Mouse (Mus musculus): ENCODE results near the gene Shisa4. TPM values are rescaled to one million over a fixed set of nuclear protein-coding genes. Genes with fewer than 3 reads are reported as not detected.

Shisa4 gene
- polyA plus RNA-seq, 1 experiment, result 147 TPM

GRCm38 (mm10) chr1:135373171-135373677 is 1.8 kb downstream of the Shisa4 start:
- peaks cover 18% of the 10 kb centered on the region for H3K4me1 ChIP-seq (ENCODE audit: control insufficient read depth, insufficient read depth, low read length)
- H3K4me3 ChIP-seq (replicated peaks; ENCODE audit: insufficient read depth, low read depth, low read length), result peak overlapping the region; percentile 32
- peak in 1 of 2 experiments; percentile 19 for DNase-seq
- H3K27ac ChIP-seq (ENCODE audit: insufficient read depth, low read length), result no peak overlapping the region
- no peak for TF ChIP-seq CTCF (IDR thresholded peaks at IDR 0.05; ENCODE audit: borderline replicate concordance, insufficient read depth, low read depth, low read length)
- no peak for TF ChIP-seq POLR2A (IDR thresholded peaks at IDR 0.05; ENCODE audit: borderline replicate concordance, insufficient read depth, low read length)
- H3K27me3 ChIP-seq (ENCODE audit: control insufficient read depth, insufficient read depth, low read length), result no peaks in the 10 kb centered on the region
- WGBS, result 40% methylated on average over 4 of the region's 4 CpGs

GRCm38 (mm10) chr1:135369415-135369814 is 5.6 kb downstream of the Shisa4 start:
- WGBS, result 86% methylated on average over 5 of the region's 5 CpGs
- Histone ChIP-seq H3K27ac (ENCODE audit: insufficient read depth, low read length) (no peak overlapping the region), H3K4me1 (ENCODE audit: control insufficient read depth, insufficient read depth, low read length) (peaks cover 11% of the 10 kb centered on the region), H3K27me3 (ENCODE audit: control insufficient read depth, insufficient read depth, low read length) (no peaks in the 10 kb centered on the region), H3K4me3 (replicated peaks; ENCODE audit: insufficient read depth, low read depth, low read length) (no peak overlapping the region)
- DNase-seq, result no peak
- TF ChIP-seq CTCF (IDR thresholded peaks at IDR 0.05; ENCODE audit: borderline replicate concordance, insufficient read depth, low read depth, low read length), result no peak
- TF ChIP-seq POLR2A (IDR thresholded peaks at IDR 0.05; ENCODE audit: borderline replicate concordance, insufficient read depth, low read length), result no peak

GRCm38 (mm10) chr1:135368982-135369381 is 6.1 kb downstream of the Shisa4 start:
- no peaks in the 10 kb centered on the region for H3K27me3 ChIP-seq (ENCODE audit: control insufficient read depth, insufficient read depth, low read length)
- peak overlapping the region; percentile 71 for H3K4me3 ChIP-seq (replicated peaks; ENCODE audit: insufficient read depth, low read depth, low read length)
- H3K4me1 ChIP-seq (ENCODE audit: control insufficient read depth, insufficient read depth, low read length), result peaks cover 11% of the 10 kb centered on the region
- peak; percentile 37; the same call in 1 of the 2 replicates for TF ChIP-seq CTCF (IDR thresholded peaks at IDR 0.05; ENCODE audit: borderline replicate concordance, insufficient read depth, low read depth, low read length)
- no peak for TF ChIP-seq POLR2A (IDR thresholded peaks at IDR 0.05; ENCODE audit: borderline replicate concordance, insufficient read depth, low read length)
- 11% methylated on average over 14 of the region's 14 CpGs for WGBS
- no peak overlapping the region for H3K27ac ChIP-seq (ENCODE audit: insufficient read depth, low read length)
- peak; percentile 57 to 63 for DNase-seq

- peak overlapping the region; percentile 25; the same call in 1 of the 2 replicates for H3K27ac ChIP-seq (ENCODE audit: insufficient read depth, low read length)
- H3K4me1 ChIP-seq (ENCODE audit: control insufficient read depth, insufficient read depth, low read length), result peaks cover 10% of the 10 kb centered on the region
- peak; percentile 88 for TF ChIP-seq CTCF (IDR thresholded peaks at IDR 0.05; ENCODE audit: borderline replicate concordance, insufficient read depth, low read depth, low read length)
- TF ChIP-seq POLR2A (IDR thresholded peaks at IDR 0.05; ENCODE audit: borderline replicate concordance, insufficient read depth, low read length), result peak; percentile 42; the same call in 1 of the 2 replicates
- WGBS, result under 1% methylated on average over 20 of the region's 20 CpGs
- peak overlapping the region; percentile 71 for H3K4me3 ChIP-seq (replicated peaks; ENCODE audit: insufficient read depth, low read depth, low read length)
- DNase-seq, result peak; percentile 89 to 90
- H3K27me3 ChIP-seq (ENCODE audit: control insufficient read depth, insufficient read depth, low read length), result no peaks in the 10 kb centered on the region
Measured at GRCm38 (mm10) chr1:135368245-135368644, 6.8 kb downstream of the Shisa4 start.

- no peak overlapping the region for H3K4me3 ChIP-seq (replicated peaks; ENCODE audit: insufficient read depth, low read depth, low read length)
- TF ChIP-seq CTCF (IDR thresholded peaks at IDR 0.05; ENCODE audit: borderline replicate concordance, insufficient read depth, low read depth, low read length) (no peak), POLR2A (IDR thresholded peaks at IDR 0.05; ENCODE audit: borderline replicate concordance, insufficient read depth, low read length) (no peak)
- 70% methylated on average over 8 of the region's 8 CpGs for WGBS
- H3K4me1 ChIP-seq (ENCODE audit: control insufficient read depth, insufficient read depth, low read length), result peaks cover 3% of the 10 kb centered on the region
- no peaks in the 10 kb centered on the region for H3K27me3 ChIP-seq (ENCODE audit: control insufficient read depth, insufficient read depth, low read length)
- no peak overlapping the region for H3K27ac ChIP-seq (ENCODE audit: insufficient read depth, low read length)
- DNase-seq, result no peak
Measured at GRCm38 (mm10) chr1:135367595-135367994, 7.4 kb downstream of the Shisa4 start.

- Histone ChIP-seq H3K27me3 (ENCODE audit: control insufficient read depth, insufficient read depth, low read length) (no peaks in the 10 kb centered on the region), H3K27ac (ENCODE audit: insufficient read depth, low read length) (no peak overlapping the region), H3K4me3 (replicated peaks; ENCODE audit: insufficient read depth, low read depth, low read length) (no peak overlapping the region), H3K4me1 (ENCODE audit: control insufficient read depth, insufficient read depth, low read length) (no peaks in the 10 kb centered on the region)
- no peak for TF ChIP-seq POLR2A (IDR thresholded peaks at IDR 0.05; ENCODE audit: borderline replicate concordance, insufficient read depth, low read length)
- no peak for TF ChIP-seq CTCF (IDR thresholded peaks at IDR 0.05; ENCODE audit: borderline replicate concordance, insufficient read depth, low read depth, low read length)
- WGBS, result 52% methylated on average over 7 of the region's 7 CpGs
- DNase-seq, result no peak
Measured at GRCm38 (mm10) chr1:135367005-135367404, 8.0 kb downstream of the Shisa4 start.

- H3K27ac ChIP-seq (ENCODE audit: insufficient read depth, low read length), result no peak overlapping the region
- no peaks in the 10 kb centered on the region for H3K27me3 ChIP-seq (ENCODE audit: control insufficient read depth, insufficient read depth, low read length)
- TF ChIP-seq CTCF (IDR thresholded peaks at IDR 0.05; ENCODE audit: borderline replicate concordance, insufficient read depth, low read depth, low read length) (no peak), POLR2A (IDR thresholded peaks at IDR 0.05; ENCODE audit: borderline replicate concordance, insufficient read depth, low read length) (no peak)
- H3K4me3 ChIP-seq (replicated peaks; ENCODE audit: insufficient read depth, low read depth, low read length), result no peak overlapping the region
- DNase-seq, result peak in 1 of 2 experiments; percentile 13
- H3K4me1 ChIP-seq (ENCODE audit: control insufficient read depth, insufficient read depth, low read length), result no peaks in the 10 kb centered on the region
Measured at GRCm38 (mm10) chr1:135366380-135366779, 8.7 kb downstream of the Shisa4 start.

GRCm38 (mm10) chr1:135363446-135363845 is 11.6 kb downstream of the Shisa4 start:
- Histone ChIP-seq H3K4me3 (replicated peaks; ENCODE audit: insufficient read depth, low read depth, low read length) (no peak overlapping the region), H3K27ac (ENCODE audit: insufficient read depth, low read length) (no peak overlapping the region), H3K4me1 (ENCODE audit: control insufficient read depth, insufficient read depth, low read length) (no peaks in the 10 kb centered on the region), H3K27me3 (ENCODE audit: control insufficient read depth, insufficient read depth, low read length) (no peaks in the 10 kb centered on the region)
- 89% methylated on average over 8 of the region's 8 CpGs for WGBS
- no peak for DNase-seq
- no peak for TF ChIP-seq POLR2A (IDR thresholded peaks at IDR 0.05; ENCODE audit: borderline replicate concordance, insufficient read depth, low read length)
- TF ChIP-seq CTCF (IDR thresholded peaks at IDR 0.05; ENCODE audit: borderline replicate concordance, insufficient read depth, low read depth, low read length), result no peak

Measured in cerebellum, adult 2 months (tissue).